Mouse (Mus musculus): ENCODE results near the gene Hspa8.
A peak's percentile ranks its signal among the peaks of the same experiment; 100 is the strongest.

Gene Hspa8

GRCm38 (mm10) chr9:40808907-40809280 is 8.1 kb downstream of the Hspa8 start:
- no peak for DNase-seq (ENCODE audit: low read depth)

- DNase-seq (ENCODE audit: low read depth), result no peak
Measured at GRCm38 (mm10) chr9:40811860-40812259, 11.1 kb downstream of the Hspa8 start.

DNA sequence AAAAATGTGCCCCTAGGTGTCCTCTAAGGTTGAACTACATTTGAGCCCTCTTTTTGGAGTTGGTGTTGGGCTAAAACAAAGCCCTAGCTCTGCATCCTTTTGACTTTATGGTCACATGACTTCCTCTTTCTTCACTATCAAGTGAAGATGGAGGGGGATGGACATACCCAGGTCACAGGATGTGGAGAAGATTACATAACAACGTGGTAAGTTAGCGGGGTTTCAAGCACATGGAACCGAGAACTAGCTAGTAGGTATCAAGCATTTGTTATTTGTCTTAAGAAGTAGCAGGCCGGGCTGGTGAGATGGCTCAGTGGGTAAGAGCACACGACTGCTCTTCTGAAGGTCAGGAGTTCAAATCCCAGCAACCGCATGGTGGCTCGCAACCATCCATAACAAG is 13.3 kb downstream of the Hspa8 start:
- DNase-seq (ENCODE audit: low read depth), result no peak

- DNase-seq (ENCODE audit: low read depth), result no peak
Measured at GRCm38 (mm10) chr9:40817325-40818028, 16.7 kb downstream of the Hspa8 start.

DNA sequence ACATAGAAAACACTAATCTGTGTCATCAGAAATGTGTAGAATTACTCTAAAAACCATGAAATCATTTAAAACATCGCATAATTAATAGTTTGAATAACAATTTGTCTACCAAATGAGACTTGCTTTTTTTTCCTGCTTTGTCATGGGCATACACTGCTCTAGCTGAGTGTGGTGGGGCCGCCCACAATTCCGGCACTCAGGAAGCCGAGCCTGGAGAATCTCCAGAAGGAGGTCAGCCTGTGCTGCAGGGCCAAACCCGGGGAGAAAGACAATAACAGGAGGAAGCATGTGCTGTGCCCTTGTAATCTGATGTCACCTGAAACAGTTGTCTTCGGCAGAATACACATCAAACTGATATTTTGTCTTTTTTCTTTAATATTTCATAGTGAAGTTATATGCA is 24.8 kb downstream of the Hspa8 start:
- no peak for DNase-seq (ENCODE audit: low read depth)

DNA sequence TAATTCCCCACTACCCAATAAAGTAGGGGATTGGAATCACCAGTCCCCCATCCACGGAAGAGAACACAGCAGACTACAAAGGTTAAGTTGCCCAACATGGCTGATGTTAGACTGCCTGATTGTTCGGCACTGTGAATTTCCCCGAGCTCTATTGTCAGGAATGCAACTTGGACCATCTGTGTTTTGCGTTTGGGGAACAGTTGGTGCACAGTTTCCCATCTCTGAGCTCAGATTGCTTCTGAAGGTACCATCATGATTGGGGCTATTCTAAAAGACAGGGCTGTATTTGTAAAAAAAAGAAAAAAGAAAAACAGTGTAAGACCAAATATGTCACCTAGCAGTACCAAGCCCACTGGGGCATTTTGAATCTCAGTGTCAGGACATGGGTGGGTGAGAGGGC is 26.6 kb downstream of the Hspa8 start:
- DNase-seq (ENCODE audit: low read depth), result no peak

GRCm38 (mm10) chr9:40834569-40834968 is 33.8 kb downstream of the Hspa8 start:
- DNase-seq (ENCODE audit: low read depth), result peak; percentile 85

DNA sequence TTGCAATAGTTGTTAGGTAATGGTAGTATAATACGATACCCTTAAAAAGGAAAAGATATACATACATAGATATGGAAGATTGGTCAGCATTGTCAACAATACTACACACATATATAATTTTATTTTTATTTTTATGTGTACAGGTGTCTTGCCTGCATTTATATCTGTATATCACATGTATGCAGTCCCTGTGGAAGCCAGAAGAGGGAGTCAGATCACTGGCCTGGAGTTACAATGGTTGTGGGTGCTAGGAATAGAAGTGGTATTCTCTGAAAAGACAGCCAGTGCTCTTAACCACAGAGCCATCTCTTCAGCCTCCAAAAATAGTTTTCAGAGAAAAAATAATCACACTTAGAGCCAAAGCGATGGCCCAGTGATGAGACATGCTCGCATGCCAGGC is 35.9 kb downstream of the Hspa8 start:
- DNase-seq (ENCODE audit: low read depth), result no peak

- DNase-seq (ENCODE audit: low read depth), result no peak
Measured at GRCm38 (mm10) chr9:40839662-40840061, 38.9 kb downstream of the Hspa8 start.

DNA sequence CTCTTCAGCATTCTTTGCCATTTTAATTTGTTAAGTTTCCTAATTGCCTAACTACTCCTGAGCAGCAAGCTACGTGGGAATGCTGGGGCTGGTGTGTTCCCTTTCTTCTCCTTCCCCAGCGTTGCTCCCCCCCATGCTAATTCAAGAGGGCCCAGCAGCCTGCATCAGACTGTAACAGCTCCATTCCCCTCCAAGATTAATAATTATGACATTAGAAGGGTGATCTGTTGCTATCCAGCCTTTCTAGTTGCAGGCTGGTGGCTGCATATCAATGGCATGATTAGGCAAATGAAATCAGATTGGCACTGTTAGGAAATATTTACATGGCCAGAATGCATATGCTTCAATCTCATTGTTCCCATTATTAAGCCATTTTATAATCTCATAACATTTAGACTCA is 50.7 kb downstream of the Hspa8 start:
- DNase-seq (ENCODE audit: low read depth), result no peak

GRCm38 (mm10) chr9:40858461-40859160 is 57.8 kb downstream of the Hspa8 start:
- DNase-seq (ENCODE audit: low read depth), result no peak

GRCm38 (mm10) chr9:40859196-40859595 is 58.4 kb downstream of the Hspa8 start:
- no peak for DNase-seq (ENCODE audit: low read depth)
